Comparison of ENCODE assay signal across 35 mouse cellular contexts in the genomic region with DNA sequence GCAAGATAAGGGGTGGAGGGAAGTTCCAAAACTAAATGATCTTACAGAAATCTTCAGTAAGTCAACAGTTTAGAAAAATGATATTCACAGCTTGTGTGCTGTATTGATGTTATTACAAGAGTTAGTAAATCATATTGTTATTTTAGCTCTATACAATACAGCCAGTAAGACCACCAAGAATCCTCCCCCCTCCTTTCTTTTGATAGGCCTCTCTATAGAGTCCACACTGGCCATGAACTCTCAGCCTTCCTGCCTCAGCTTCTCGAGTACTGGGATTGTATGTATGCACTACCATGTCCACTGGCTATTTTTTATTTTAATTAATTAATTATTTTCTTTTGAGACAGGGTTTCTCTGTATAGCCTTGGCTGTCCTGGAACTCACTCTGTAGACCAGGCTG.
"Had no signal": no experiment of that assay in that cellular context is flagged by ENCODE, and none has a peak within 500 bp of the region (broad histone marks: within the 10 kb centered on the region; RNA-seq: fewer than 3 reads in every experiment).

No protein-coding gene starts in this region.

- H3K36me3 ChIP-seq: heart, embryonic 15.5 days; intestine, embryonic 15.5 days had no signal

- DNase-seq: heart, postnatal 10 days; heart, postnatal 14 days; heart, postnatal 36 days; heart, postnatal 4 days; kidney, adult 11 months; kidney, adult 18-20 months; kidney, adult 2 months; kidney, adult 8-10 months; kidney, adult 9 months; kidney, postnatal 10 days; kidney, postnatal 14 days; kidney, postnatal 25 days; kidney, postnatal 36 days; kidney, postnatal 4 days; layer of hippocampus, adult 9-11 months; layer of hippocampus, postnatal 36 days had no signal

- H3K4me3 ChIP-seq: heart, embryonic 10.5 days; heart, embryonic 12.5 days; heart, embryonic 13.5 days; heart, embryonic 15.5 days; hindbrain, embryonic 10.5 days; hindbrain, embryonic 12.5 days; hindbrain, embryonic 13.5 days; hindbrain, embryonic 15.5 days; intestine, embryonic 15.5 days; kidney, embryonic 15.5 days; layer of hippocampus, adult 2 months had no signal

- H3K4me1 ChIP-seq: heart, embryonic 10.5 days; heart, embryonic 12.5 days; heart, embryonic 13.5 days; heart, embryonic 15.5 days; hindbrain, embryonic 10.5 days; hindbrain, embryonic 12.5 days; hindbrain, embryonic 13.5 days; hindbrain, embryonic 15.5 days; intestine, embryonic 15.5 days; kidney, embryonic 15.5 days had no signal

- H3K4me2 ChIP-seq: heart, embryonic 11.5 days; heart, embryonic 12.5 days; heart, embryonic 13.5 days; heart, embryonic 15.5 days; hindbrain, embryonic 12.5 days; hindbrain, embryonic 13.5 days; hindbrain, embryonic 14.5 days; hindbrain, embryonic 15.5 days; intestine, embryonic 15.5 days; kidney, embryonic 15.5 days had no signal

- H3K27ac ChIP-seq: heart, embryonic 10.5 days; heart, embryonic 13.5 days; heart, embryonic 15.5 days; hindbrain, embryonic 10.5 days; hindbrain, embryonic 12.5 days; hindbrain, embryonic 13.5 days; hindbrain, embryonic 14.5 days; hindbrain, embryonic 15.5 days; hindbrain, postnatal 0 days; intestine, embryonic 15.5 days; kidney, embryonic 15.5 days; kidney, postnatal 0 days; layer of hippocampus, adult 2 months had no signal

- H3K9me3 ChIP-seq: heart, embryonic 10.5 days; heart, embryonic 12.5 days; heart, embryonic 13.5 days; heart, embryonic 15.5 days; hindbrain, embryonic 10.5 days; hindbrain, embryonic 12.5 days; hindbrain, embryonic 13.5 days; hindbrain, embryonic 15.5 days; intestine, embryonic 15.5 days; kidney, embryonic 15.5 days had no signal

- H3K9ac ChIP-seq: heart, embryonic 12.5 days; heart, embryonic 13.5 days; heart, embryonic 15.5 days; hindbrain, embryonic 12.5 days; hindbrain, embryonic 13.5 days; hindbrain, embryonic 14.5 days; hindbrain, embryonic 15.5 days; intestine, embryonic 15.5 days; kidney, embryonic 15.5 days had no signal

- ATAC-seq: hindbrain, embryonic 16.5 days; hindbrain, postnatal 0 days; inflammation-experienced regulatory T-cells, adult 6 months; intestine, embryonic 15.5 days; intestine, embryonic 16.5 days; intestine, postnatal 0 days had no signal

- H3K27me3 ChIP-seq: heart, embryonic 12.5 days; heart, embryonic 13.5 days; heart, embryonic 15.5 days; hindbrain, embryonic 12.5 days; hindbrain, embryonic 13.5 days; hindbrain, embryonic 15.5 days; intestine, embryonic 15.5 days; kidney, embryonic 15.5 days had no signal
